Mouse (Mus musculus) cerebellum, adult 11-12 months (tissue): ENCODE measurements at regions not wholly inside any gene's neighbourhood (a gene's known extent, or its start where the extent isn't known, plus 50 kb on each side); places are given as distances from the start of the nearest gene placed in this dataset.

ENCODE experiments used
- DNase-seq: peaks from one replicate; pipeline ENCODE4 v3.0.0; 2022

DNA sequence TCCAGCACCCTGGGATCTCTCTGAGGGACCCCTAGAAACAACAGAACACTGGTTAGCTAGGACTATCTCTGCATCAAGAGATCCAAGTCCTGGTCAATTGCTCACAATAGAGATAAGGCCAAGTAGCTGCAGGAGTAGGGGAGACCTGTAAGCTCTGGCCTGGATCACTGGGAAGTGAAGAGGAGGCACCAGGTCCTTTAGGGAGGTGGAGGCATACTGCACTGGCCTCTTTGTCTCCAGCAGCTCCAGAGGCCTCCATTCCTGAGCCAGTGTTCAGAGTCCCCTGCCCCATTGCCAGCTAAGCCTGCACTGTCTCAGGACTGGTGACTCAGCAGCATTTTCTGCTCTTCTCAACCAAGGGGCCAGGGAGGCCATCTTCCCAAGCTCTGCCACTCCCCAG, 262.3 kb upstream of the Gm4791 start:
- no peak for DNase-seq

DNA sequence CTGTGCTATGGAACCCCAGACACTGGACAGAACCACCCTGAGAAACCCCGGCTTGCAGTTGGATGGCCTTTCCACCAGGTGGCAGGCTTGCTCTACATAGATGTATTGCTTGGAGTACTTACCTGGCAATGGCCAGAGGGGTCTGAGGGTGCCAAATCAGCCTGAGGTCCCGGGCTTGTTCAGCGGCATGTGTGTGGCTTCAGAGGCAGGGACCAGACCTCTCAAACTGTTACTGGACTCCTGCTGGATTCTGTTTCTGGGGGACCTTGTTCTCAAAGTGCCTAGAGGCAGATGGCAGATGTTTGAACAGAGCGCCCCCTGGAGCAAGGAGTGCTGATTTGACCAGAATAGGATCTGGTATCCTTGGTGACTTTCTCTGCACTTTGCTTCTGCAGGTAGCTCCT, 262.9 kb upstream of the Gm4791 start:
- DNase-seq: peak; percentile 83

DNA sequence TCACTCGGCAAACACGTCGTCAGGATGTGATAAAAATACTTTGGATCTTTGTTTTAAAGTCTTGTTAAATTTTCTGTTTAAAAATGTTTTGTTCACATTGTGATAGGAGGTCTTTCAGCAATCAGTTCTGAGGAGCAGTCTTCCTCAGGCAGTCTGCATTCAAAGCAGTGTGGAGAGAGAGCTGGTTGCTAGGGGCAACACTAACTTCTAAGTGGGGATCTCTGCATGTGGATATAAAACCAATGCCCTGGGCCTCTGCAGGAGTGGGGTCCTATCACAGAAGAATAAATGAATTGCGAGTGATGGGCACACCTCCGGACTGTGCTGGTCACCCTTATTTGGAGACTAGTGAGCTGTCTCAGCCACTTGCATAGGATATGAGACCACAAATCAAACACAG, 270.1 kb upstream of the Gm4791 start:
- DNase-seq: no peak

DNA sequence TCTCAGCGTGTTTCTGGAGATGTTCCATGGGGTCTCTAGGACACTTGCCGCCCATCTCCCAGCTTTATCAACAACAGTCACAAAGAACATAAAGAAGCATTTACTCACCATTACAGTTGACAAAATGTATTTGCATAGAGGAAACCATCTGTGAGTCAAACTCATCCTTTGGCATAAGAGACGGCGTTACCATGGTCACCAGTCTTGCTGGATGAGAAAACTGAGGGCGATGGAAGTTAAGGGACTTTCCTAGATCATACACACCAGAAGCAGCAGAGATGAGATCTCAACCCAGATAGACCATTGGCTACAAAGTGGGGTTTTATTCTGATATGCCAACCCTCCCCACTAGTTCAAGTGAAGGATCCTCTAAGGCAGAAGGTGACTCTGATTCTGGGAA, 274.3 kb upstream of the Gm4791 start:
- no peak for DNase-seq

DNA sequence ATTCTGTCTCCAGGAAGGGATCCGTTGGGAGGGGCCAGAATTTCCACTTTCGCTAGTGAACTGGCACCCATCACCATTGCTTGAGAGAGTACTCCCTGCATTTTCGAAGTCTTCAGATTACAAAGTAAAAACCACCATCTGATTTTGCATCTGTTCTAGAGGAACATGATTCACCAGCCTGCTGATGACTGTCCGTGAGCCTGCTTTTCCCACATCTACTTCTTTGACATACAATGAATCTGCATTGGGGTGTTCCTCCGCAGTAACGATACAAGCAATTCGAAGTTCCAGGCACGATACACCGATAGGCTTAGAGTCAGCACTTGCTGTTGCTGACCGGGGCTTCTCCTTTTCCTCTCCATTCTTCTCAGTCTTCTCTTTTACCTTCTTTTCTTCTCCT, 285.1 kb upstream of the Gm4791 start:
- DNase-seq: no peak

DNA sequence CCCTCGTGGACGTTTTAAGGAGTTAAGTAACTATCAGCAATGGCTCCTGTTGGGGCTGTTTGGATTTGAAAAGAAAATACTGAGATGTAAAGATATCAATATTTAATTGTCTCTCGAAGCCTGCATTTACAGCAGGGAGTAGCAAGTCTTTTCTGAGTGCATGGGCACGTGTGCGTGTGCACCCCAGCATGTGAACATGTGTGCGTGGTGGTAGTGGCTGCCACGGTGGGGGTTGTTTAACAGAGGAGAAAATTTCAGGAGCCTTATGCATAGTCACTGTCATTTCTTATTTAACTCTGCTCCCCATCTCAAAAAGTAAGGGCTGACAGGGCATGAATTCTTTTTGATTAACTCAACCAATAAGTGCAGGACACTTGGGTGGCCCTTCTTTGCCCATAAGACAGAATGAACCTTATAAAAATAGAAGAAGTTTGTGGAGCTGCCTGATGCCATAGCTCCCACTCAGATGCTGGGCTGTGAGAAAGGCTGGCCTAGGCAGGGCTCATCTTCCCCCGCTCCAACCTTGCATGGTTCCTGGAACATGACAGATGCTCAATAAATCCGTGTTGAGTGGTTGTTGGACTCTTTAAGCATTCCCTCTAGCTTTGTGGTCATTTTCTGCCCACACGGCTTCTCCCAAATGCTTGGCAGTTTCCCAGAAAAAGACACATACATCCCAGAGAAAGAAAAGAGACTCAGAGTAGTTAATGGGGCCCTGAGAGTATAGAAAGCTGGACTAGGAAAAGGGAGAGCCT, 294.2 kb upstream of the Gm4791 start:
- no peak for DNase-seq

DNA sequence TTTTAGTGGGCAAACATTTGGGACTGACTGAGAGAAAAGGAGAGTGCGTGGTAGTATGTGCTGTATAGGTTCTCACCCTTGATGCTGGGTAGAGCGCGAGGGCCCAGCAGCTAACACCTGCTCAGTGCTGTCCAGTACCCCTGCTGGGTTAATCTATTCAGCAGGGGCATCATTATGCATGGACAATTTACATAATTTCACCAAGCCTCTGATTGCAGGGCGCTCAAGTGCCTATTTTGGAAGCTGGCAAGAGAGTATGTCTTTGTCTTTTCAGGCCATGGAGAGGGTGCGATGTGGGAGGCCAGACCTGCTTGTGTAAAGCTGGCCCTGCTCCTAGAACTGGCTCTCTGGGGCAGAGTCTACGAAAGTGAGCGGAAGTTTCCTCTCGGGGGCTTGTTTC, 294.9 kb upstream of the Gm4791 start:
- DNase-seq: no peak

DNA sequence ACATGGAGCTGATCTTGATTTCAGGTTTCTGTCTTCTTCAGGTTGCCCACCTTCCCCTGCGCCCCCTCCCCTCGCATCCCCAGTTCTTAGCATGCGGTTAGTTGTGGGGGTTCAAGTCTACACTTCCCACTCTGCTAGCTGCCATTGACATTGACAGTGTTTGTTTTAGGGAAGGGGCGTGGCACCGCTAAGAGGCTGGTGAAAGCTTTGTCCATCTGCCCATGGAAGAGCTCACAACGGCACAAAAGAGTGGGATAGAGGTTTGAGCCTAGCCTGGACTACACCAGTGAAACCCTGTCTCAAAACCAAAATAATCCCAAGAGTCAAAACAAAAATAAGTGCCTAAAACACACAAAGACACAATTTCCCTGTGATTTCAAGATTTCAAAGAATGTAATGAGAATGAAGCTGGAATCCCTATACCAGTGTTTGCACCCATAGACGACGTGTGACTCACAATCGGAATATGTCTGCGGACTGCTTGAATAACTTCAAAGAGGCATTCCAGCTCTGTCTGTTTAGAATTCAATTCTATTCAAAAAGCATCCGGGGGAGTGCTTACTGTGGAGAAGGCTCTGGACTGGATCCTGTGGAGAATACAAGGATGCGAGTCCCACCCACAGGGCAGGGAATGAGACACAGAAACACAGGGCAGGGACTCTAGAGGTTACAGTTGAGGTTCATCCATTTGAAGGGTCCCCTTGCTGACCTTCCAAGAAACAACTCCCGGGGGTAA, 295.5 kb upstream of the Gm4791 start:
- DNase-seq: no peak

DNA sequence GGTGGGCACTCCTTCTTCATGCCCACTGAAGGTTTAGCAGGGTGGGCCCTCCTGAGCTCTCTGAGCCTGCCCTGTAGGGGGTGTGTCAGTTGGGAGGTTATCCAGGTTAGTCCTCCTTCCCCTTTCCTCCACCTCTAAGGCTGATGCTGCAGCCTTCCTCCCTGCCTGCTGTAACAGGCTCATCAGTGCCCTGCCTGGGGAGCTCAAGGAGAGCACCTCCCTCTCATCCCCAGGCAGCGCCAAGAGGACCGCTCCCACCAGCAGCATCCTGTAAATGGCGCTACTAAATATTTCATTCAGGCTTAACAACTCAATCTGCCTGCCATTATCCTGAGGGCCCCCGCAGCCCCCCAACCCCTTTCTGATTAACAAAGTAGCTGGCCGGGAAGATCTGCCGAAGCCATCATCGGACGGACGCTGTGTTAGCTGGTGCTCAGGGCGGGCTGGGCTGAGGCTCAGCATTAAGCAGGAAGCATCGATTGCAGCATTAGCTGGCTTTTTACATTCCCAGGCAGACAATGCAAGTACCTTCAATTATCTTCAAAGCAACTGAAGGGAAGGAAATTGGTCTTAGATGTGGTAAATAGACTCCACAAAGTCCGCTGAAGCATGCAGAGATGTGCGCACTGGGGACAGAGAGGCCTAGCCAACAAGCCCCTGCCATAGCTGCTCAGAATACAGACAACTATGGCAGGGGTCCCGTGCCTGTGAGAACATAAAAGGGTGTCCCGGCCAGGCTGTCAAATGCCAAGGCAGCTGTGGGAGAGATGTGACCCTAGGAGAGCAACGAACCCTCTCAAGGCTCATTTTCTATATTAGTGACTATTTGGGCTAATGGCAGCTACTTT, 296.3 kb upstream of the Gm4791 start:
- no peak for DNase-seq

DNA sequence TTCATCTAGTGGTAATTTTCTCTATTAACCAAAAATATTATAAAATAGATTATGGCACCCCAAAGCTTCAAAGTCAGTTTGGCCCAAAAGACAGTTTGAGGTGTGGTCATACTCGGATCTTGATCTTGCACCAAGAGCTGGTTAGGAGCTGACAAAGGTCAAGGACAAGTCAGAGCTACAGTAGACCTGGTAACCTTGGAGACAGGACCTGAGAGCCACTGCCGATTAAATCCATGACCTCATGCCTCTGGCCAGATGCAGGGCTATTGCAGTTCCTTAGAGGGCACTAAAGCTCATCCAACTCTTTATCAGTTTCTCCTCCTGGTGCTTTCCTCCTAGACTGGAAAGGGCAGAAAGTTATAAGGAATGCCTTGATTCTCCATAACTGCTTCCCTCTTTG, 302.4 kb upstream of the Gm4791 start:
- no peak for DNase-seq

DNA sequence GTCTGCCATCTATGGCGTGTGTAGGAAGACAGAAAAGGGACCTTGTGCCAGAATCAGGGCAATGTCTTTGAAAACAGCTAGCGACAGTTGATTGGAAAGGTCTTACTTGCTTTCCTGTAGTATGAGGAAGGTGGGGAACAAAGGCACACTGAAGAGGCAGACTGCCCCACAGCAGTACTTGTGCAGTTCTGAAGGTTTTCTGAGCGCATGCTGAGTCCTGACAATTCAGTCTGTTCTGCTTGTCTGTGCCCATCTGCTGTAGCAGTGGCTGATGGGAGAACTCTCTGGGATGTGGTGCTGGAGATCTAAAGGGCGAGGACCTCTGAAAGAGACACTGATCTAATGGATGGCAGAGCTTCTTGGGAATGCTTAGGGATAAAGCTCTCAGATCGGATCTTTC, 309.2 kb upstream of the Gm4791 start:
- DNase-seq: no peak

DNA sequence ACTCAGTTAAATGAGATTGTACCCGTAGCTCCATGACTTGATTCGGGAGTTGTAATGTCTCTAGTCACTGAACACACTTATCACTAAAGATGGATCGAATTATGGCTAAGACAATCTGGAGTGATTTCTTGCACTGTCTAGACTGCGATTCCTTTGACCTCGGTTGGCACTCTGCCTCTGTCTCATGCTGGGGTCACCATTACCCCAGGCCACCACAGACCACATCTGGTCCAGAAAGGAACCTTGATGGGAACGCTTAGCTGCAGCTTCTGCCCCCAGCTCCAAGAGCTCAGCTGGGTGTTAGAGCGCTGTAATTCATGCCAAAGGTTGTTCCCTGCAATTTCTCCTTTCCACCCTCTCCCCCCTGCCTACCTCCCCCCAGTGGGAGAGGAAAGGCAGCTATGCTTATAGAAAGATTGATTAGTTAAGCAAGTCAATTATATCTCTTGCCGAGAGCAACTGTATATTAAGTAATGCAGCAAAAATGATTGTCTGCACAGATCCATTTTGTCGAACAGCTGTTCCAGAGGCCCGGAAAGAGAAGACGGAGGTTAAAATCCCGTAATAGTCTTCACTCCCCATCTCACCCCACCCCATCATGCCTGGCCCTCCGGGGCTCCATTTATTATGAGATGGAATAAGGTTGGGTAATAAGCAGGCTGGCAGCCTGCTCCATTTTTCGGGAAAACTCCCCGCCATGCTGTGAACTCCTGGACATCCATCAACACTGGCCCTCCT, 314.3 kb upstream of the Gm4791 start:
- no peak for DNase-seq

DNA sequence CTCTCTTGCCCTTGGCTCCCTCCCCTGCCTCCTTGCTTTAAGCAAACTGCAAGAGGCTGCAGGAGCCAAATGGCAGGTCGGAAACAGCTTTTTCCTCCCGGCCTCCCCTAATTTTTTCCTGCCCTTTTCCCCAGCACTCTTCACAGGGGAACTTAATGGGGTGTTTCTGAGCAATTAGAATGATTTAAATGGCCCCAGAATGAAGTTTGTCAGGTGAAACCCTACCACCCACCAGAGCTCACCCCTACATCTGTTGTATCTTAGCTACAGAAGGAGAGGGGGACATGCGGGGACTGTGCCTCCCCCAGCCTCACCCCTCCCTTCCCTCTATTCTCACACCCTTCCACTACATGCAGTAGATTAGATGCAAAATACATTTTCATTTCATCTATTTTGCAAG, 326.5 kb upstream of the Gm4791 start:
- DNase-seq: no peak

DNA sequence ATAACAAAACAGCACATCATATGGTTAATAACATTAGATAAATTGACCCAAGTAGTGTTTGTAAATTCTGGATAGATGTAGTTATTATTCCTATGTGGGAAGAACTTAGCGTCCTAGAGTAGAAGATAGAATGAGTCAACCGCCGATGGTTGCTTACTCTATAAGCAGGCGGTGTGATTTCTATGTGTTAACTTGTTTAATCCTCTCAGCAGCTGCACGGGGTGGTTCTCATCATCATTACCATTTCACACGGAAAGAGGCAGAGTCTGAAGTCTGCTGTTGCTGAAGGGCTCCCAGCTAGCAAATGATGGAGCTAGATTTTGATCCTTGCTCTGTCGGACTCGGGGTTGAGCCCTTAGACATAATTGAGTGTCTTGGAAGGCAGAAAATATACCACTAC, 334.6 kb upstream of the 4931429L15Rik start:
- DNase-seq: no peak

DNA sequence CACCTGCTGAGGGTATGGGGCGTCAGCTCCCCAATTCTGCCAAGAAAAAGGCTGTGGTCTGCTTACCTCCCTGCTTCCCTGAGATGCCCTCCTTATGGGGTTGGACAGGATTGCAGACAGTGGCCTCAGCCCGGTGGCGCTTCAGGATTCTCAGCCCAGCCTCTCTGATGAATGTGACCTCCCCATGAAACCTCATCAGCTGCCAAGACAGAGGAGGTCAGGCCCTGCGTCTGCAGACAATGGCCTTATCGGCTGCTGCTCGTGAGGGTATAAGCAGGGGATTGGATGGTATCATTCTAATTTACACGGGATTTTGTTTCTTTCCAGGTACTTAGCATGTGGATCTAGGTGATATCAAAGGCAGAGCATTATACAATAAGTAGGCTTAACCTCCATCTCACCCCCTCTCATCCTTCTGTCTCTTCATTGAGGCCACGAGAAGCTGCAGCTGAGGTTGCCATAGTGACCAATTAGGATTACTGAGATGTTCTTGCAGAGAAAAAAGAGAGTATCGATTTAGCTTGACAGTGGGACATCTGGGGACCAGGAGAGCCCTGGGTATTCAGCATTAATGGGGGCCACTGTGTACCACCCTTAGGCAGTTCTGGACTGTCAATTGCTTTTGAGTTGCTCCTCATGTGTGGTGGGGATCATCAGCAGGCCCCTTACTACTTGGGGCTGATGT, 327.6 kb upstream of the 4931429L15Rik start:
- no peak for DNase-seq

DNA sequence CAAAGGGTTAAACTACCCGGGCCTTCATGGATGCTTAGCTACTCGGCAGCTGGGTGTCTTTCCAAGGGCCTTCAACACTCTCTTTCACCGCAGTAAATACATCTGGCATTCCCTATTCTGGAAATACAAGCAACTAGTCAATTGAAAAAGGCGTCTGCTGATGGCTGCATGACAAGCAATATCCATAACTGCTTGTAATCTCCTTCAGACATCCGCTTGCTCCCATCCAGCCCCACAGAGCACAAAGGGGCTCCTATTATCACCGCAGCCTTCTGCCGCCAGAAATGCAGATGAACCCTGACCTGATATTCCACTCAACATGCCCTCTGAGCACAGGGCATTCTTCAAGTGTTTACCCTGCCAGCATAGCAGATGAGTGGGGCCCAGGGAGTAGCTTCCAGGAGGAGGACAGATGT, 325.7 kb upstream of the 4931429L15Rik start:
- DNase-seq: no peak

DNA sequence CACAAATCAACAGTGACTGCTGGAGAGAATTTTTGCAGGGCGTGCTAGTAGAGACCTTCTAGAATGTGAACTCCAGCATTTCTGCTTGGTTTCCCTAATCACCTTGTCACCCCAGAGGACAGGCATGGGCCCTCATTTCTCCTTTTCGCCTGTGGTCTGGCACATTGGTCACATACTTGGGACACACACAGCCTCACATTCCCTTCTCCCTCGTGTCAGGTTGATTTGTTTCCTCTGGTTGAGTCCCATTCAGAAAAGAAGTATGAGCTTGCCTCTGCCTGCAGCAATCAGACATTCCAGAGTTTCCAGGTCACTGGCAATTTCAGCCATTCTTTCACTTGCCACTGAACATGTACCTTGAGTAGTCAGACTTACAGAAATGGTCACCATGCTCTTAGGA, 323.8 kb upstream of the 4931429L15Rik start:
- DNase-seq: no peak

DNA sequence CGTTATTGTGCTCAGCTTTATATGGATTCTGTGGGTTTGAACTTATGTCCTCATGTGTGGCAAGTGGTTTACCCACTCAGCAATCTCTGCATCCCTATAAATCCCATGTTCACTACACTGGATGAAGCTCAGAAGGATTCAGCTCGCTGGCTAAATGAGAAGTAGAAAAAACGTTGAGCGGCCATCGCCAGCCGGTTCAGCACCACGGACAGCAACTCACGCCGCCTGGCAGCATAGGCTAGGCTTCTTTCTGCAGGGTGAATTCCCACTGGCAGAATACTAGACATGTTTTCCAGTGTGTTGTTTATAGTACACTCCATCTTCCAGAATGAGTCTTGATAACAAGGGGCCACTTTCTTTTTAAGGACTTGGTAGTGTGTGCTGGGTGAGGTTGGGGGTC, 322.9 kb upstream of the 4931429L15Rik start:
- no peak for DNase-seq

DNA sequence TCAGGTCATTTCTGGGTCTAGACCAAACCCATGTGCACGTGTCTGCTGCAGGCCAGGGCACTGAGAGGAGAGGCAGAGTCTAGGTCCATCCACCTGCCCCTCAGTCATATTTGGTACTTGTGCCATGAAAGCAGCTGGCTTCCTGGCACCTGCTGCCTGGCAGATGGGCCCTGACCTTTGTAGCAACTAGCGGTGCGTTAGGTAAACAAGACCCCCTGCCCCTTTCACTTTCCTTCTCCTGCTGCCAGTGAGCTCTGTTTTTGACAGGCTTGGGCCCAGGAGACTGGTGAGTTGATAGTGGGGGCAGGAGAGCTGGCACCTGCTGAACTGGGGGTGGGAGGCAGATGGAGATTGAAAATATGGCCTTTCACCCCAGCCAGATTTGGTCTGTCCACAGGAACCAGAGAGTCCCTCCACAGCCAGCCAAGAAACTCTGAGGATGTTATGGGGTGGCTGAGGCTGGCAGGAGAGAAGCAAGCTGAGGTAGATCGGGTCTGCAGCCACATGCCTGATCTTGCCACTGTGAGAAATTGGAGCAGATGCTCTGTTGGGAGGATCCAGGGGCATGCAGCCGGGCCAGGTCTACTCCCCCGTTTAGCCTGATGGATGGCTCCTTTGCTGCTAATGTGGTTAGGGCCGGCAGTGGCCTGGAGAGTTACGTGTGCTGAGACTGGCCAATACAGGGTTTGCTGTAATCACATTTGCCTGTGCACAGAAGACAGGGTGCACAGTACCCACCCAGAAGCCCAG, 316.6 kb upstream of the 4931429L15Rik start:
- DNase-seq: peak; percentile 88

DNA sequence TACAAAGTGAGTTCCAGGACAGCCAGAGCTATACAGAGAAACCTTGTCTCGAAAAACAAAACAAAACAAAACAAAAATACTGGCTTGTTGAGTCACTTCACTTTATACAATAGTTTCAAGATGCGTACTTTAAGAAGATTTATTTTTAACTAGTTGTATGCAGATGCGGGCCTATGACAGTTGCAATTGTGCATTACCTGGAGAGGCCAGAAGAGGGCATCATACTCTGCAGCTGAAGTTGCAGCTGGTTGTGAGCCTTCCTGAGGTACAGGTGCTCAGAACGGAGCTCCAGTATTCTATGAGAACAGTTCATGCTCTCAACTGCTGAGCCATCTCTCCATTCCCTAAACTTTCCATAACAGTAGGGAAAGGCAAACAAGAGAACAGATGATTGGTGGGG, 314.2 kb upstream of the 4931429L15Rik start:
- no peak for DNase-seq

DNA sequence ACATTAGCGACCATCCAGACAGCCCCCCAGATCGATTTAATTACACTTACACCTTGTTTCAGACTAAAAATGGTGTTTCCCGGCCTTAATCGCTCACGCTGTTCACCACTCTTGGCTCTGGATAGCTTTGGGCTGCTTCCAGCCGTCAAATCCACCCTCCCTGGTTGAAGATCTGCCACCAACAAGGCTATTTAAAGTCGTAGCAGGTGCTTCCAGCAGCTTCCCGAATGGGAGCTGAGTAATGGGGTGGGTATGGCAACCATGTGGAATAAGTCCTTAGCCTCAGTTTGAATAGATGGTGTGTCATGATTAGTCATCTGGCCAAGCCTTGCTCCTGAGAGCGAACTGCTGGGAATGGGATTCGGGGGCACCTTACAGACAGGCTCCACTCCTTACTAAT, 312.8 kb upstream of the 4931429L15Rik start:
- peak; percentile 79 for DNase-seq

DNA sequence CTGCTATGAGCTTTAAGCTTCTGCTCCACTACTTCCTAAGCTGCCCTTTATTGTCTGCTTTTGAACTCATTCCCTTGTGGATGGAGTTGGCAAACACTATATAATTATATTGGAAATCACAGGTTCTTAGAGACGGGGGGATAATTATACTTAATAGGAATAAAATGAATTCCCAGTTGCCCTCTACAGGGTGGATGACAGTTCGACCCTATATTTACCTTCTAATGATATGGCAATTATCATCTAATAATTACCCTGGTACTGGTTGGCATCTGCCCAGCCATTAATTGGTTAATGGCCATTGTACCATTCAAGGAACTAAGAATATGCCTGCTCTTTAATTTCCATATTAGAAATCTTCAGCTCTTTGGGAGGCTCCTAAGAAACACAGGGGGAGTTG, 302.5 kb upstream of the 4931429L15Rik start:
- DNase-seq: no peak
